Comparison of ENCODE assay signal across 12 mouse cellular contexts in genomic region chr11:6567951-6568350, GRCm38 (mm10). TPM values are rescaled to one million over a fixed set of nuclear protein-coding genes. Genes with fewer than 3 reads are reported as not detected.
DNase-seq lines count a peak whose midpoint lies in the region; ATAC-seq and TF ChIP-seq lines count a peak whose summit lies in the region.
"Had no signal": no experiment of that assay in that cellular context is flagged by ENCODE, and none has a peak within 500 bp of the region (broad histone marks: within the 10 kb centered on the region; RNA-seq: fewer than 3 reads in every experiment).

No protein-coding gene starts in this region.

- no peak for ATAC-seq in midbrain, embryonic 12.5 days (ENCODE audit: low FRiP score, low read depth)
- ATAC-seq in midbrain, embryonic 11.5 days (ENCODE audit: low FRiP score), result no peak
- no peak for ATAC-seq in hindbrain, embryonic 14.5 days (ENCODE audit: low FRiP score)
- 0 out of 2 replicates have a peak, but pooled peaks have one; percentile 14 for ATAC-seq in monocyte, adult 5-6 weeks (replicated peaks; ENCODE audit: insufficient number of reproducible peaks, low FRiP score, low TSS enrichment, poor library complexity, severe bottlenecking)
- ATAC-seq in kidney, embryonic 14.5 days (ENCODE audit: low FRiP score, low TSS enrichment), result no peak
- no peak for ATAC-seq in cerebellum, adult (ENCODE audit: insufficient number of reproducible peaks, low FRiP score, low TSS enrichment)

- H3K27me3 ChIP-seq in heart, adult 2 months (ENCODE audit: control insufficient read depth, insufficient read depth, low read length), result no peaks in the 10 kb centered on the region
- no peaks in the 10 kb centered on the region for H3K27me3 ChIP-seq in midbrain, embryonic 12.5 days
- H3K27me3 ChIP-seq in midbrain, embryonic 11.5 days (ENCODE audit: control insufficient read depth, insufficient read depth, low read length), result no peaks in the 10 kb centered on the region
- no peaks in the 10 kb centered on the region for H3K27me3 ChIP-seq in hindbrain, embryonic 14.5 days (ENCODE audit: control insufficient read depth, insufficient read depth, low read length)
- no peaks in the 10 kb centered on the region for H3K27me3 ChIP-seq in kidney, embryonic 14.5 days (ENCODE audit: control insufficient read depth, insufficient read depth, low read length)
- H3K27me3 ChIP-seq: embryonic facial prominence, embryonic 15.5 days had no signal

- H3K4me3 ChIP-seq in heart, adult 2 months, result no peak overlapping the region
- H3K4me3 ChIP-seq in midbrain, embryonic 12.5 days, result no peak overlapping the region
- H3K4me3 ChIP-seq in midbrain, embryonic 11.5 days (ENCODE audit: low read depth, low read length), result no peak overlapping the region
- H3K4me3 ChIP-seq in hindbrain, embryonic 14.5 days (replicated peaks; ENCODE audit: low read length), result no peak overlapping the region
- H3K4me3 ChIP-seq in kidney, embryonic 14.5 days (ENCODE audit: low read length), result no peak overlapping the region
- H3K4me3 ChIP-seq: embryonic facial prominence, embryonic 15.5 days; myocyte had no signal

- 45% methylated on average over 8 of the region's 8 CpGs for WGBS in heart, adult 2 months
- 87% methylated on average over 8 of the region's 8 CpGs for WGBS in midbrain, embryonic 12.5 days
- 86% methylated on average over 8 of the region's 8 CpGs for WGBS in midbrain, embryonic 11.5 days
- 87% methylated on average over 8 of the region's 8 CpGs for WGBS in hindbrain, embryonic 14.5 days
- WGBS in kidney, embryonic 14.5 days, result 88% methylated on average over 8 of the region's 8 CpGs

- TF ChIP-seq EP300 in heart, adult 2 months (IDR thresholded peaks at IDR 0.05; ENCODE audit: insufficient read depth, low read depth, low read length), result no peak

- peaks cover 4% of the 10 kb centered on the region; the same call in 1 of the 2 replicates for H3K36me3 ChIP-seq in heart, adult 2 months (ENCODE audit: control insufficient read depth, insufficient read depth, low read length)
- H3K36me3 ChIP-seq in midbrain, embryonic 12.5 days, result peaks cover 17% of the 10 kb centered on the region
- H3K36me3 ChIP-seq in midbrain, embryonic 11.5 days (ENCODE audit: control insufficient read depth, insufficient read depth, low read length), result 0 out of 2 replicates have a peak, but pooled peaks cover 2% of the 10 kb centered on the region
- H3K36me3 ChIP-seq in hindbrain, embryonic 14.5 days (replicated peaks; ENCODE audit: control insufficient read depth, insufficient read depth), result peaks cover 18% of the 10 kb centered on the region; the same call in 1 of the 2 replicates
- peaks cover 28% of the 10 kb centered on the region for H3K36me3 ChIP-seq in kidney, embryonic 14.5 days (ENCODE audit: control insufficient read depth, insufficient read depth, low read length)

- intact Hi-C loops in heart, adult 2 months (cut with DNase I), result no loop called here
- intact Hi-C loops in heart, postnatal 14 days (cut with DNase I), result no loop called here

- peaks cover 4% of the 10 kb centered on the region for H3K79me2 ChIP-seq in heart, adult 2 months (replicated peaks; ENCODE audit: control insufficient read depth, insufficient read depth, low read length)

- no peak for TF ChIP-seq CTCF in heart, adult 2 months (IDR thresholded peaks at IDR 0.05)

- H3K4me2 ChIP-seq in midbrain, embryonic 12.5 days (replicated peaks), result no peak overlapping the region
- no peak overlapping the region for H3K4me2 ChIP-seq in midbrain, embryonic 11.5 days
- H3K4me2 ChIP-seq in hindbrain, embryonic 14.5 days (replicated peaks), result no peak overlapping the region
- H3K4me2 ChIP-seq in kidney, embryonic 14.5 days (replicated peaks; ENCODE audit: low read depth, low read length), result no peak overlapping the region
- H3K4me2 ChIP-seq: embryonic facial prominence, embryonic 15.5 days had no signal

- no peak for DNase-seq in heart, adult 2 months
- no peak for DNase-seq in heart, postnatal 14 days
- DNase-seq in midbrain, embryonic 11.5 days (ENCODE audit: low spot score, missing footprints), result no peak
- DNase-seq in hindbrain, embryonic 14.5 days (ENCODE audit: low spot score), result no peak
- DNase-seq: B cell, adult 2 months; thymus, postnatal 25 days had no signal

- H3K9ac ChIP-seq in heart, adult 2 months (ENCODE audit: low read depth, low read length), result no peak overlapping the region
- no peak overlapping the region for H3K9ac ChIP-seq in midbrain, embryonic 12.5 days (replicated peaks)
- no peak overlapping the region for H3K9ac ChIP-seq in midbrain, embryonic 11.5 days (ENCODE audit: low read length)
- H3K9ac ChIP-seq in hindbrain, embryonic 14.5 days, result no peak overlapping the region; the same call in 1 of the 2 replicates
- H3K9ac ChIP-seq in kidney, embryonic 14.5 days (ENCODE audit: low read depth, low read length), result no peak overlapping the region
- H3K9ac ChIP-seq: embryonic facial prominence, embryonic 15.5 days had no signal

- TF ChIP-seq POLR2A in heart, adult 2 months (IDR thresholded peaks at IDR 0.05; ENCODE audit: insufficient read depth, low read depth, low read length), result no peak

- H3K27ac ChIP-seq in heart, adult 2 months, result peak overlapping the region; percentile 23; the same call in 1 of the 2 replicates
- H3K27ac ChIP-seq in midbrain, embryonic 12.5 days (replicated peaks), result 0 out of 2 replicates have a peak overlapping the region, but pooled peaks have one; percentile 56
- H3K27ac ChIP-seq in midbrain, embryonic 11.5 days (ENCODE audit: low read depth, low read length), result no peak overlapping the region
- peak overlapping the region; percentile 77 for H3K27ac ChIP-seq in hindbrain, embryonic 14.5 days
- H3K27ac ChIP-seq in kidney, embryonic 14.5 days (ENCODE audit: low read depth, low read length), result no peak overlapping the region
- H3K27ac ChIP-seq: embryonic facial prominence, embryonic 15.5 days had no signal

- no peaks in the 10 kb centered on the region for H3K9me3 ChIP-seq in midbrain, embryonic 12.5 days
- H3K9me3 ChIP-seq in midbrain, embryonic 11.5 days (ENCODE audit: control insufficient read depth, low read length), result no peaks in the 10 kb centered on the region
- H3K9me3 ChIP-seq in hindbrain, embryonic 14.5 days (ENCODE audit: control insufficient read depth, low read length), result no peaks in the 10 kb centered on the region
- no peaks in the 10 kb centered on the region for H3K9me3 ChIP-seq in kidney, embryonic 14.5 days (ENCODE audit: control insufficient read depth, low read length)
- H3K9me3 ChIP-seq: embryonic facial prominence, embryonic 15.5 days had no signal

- H3K4me1 ChIP-seq in heart, adult 2 months (ENCODE audit: control insufficient read depth, insufficient read depth, low read length), result peaks cover 12% of the 10 kb centered on the region
- H3K4me1 ChIP-seq in midbrain, embryonic 12.5 days, result peaks cover 13% of the 10 kb centered on the region
- H3K4me1 ChIP-seq in midbrain, embryonic 11.5 days (ENCODE audit: control insufficient read depth, insufficient read depth, low read length), result peaks cover 2% of the 10 kb centered on the region; the same call in 1 of the 2 replicates
- H3K4me1 ChIP-seq in hindbrain, embryonic 14.5 days (replicated peaks; ENCODE audit: control insufficient read depth, insufficient read depth, low read length), result peaks cover 20% of the 10 kb centered on the region
- no peaks in the 10 kb centered on the region for H3K4me1 ChIP-seq in kidney, embryonic 14.5 days (ENCODE audit: control insufficient read depth, insufficient read depth, low read length)

RNA-seq across cellular contexts. Expression of gene Ccm2, which starts 21.3 kb away (rescaled TPM):
- total RNA-seq in heart, adult 2 months (2021), result 10 to 100 TPM; 25.6 to 28.5 TPM
- 47.8 and 54.1 TPM in 2 replicates for polyA plus RNA-seq in heart, adult 2 months (2012; rRNA removed)
- total RNA-seq in heart, postnatal 14 days (2021), result 10 to 100 TPM; 22.8 to 32.9 TPM
- polyA plus RNA-seq in midbrain, embryonic 12.5 days (2016; fragmentation: Nextera tagmentation; extraction: Ambion mirVana), result 87.5 and 88.6 TPM in 2 replicates
- polyA plus RNA-seq in midbrain, embryonic 11.5 days (2014; fragmentation: Nextera tagmentation; extraction: Ambion mirVana), result 72.8 and 81.6 TPM in 2 replicates
- polyA plus RNA-seq in hindbrain, embryonic 14.5 days (2014; fragmentation: Nextera tagmentation; extraction: Ambion mirVana), result 89.0 and 89.4 TPM in 2 replicates
- total RNA-seq in monocyte, adult 5-6 weeks (2017), result 148 to 199 TPM (median 172 TPM) in 3 replicates
- polyA plus RNA-seq in kidney, embryonic 14.5 days (2014; fragmentation: Nextera tagmentation; extraction: Ambion mirVana), result 86.4 and 94.4 TPM in 2 replicates

RNA-seq across cellular contexts. Expression of gene Nacad, which starts 37.9 kb away (rescaled TPM):
- under 1 TPM; 0.23 to 0.52 TPM for total RNA-seq in heart, adult 2 months (2021)
- polyA plus RNA-seq in heart, adult 2 months (2012; rRNA removed), result 0.67 and 1.4 TPM in 2 replicates
- under 1 TPM; 0.62 to 0.73 TPM for total RNA-seq in heart, postnatal 14 days (2021)
- polyA plus RNA-seq in midbrain, embryonic 12.5 days (2016; fragmentation: Nextera tagmentation; extraction: Ambion mirVana), result 83.4 and 88.5 TPM in 2 replicates
- polyA plus RNA-seq in midbrain, embryonic 11.5 days (2014; fragmentation: Nextera tagmentation; extraction: Ambion mirVana), result 37.1 and 38.4 TPM in 2 replicates
- 75.2 and 75.9 TPM in 2 replicates for polyA plus RNA-seq in hindbrain, embryonic 14.5 days (2014; fragmentation: Nextera tagmentation; extraction: Ambion mirVana)
- 0.78 to 2.7 TPM (median 0.85 TPM) in 3 replicates for total RNA-seq in monocyte, adult 5-6 weeks (2017)
- polyA plus RNA-seq in kidney, embryonic 14.5 days (2014; fragmentation: Nextera tagmentation; extraction: Ambion mirVana), result 0.77 and 0.86 TPM in 2 replicates

RNA-seq across cellular contexts. Expression of gene Myo1g, which starts 47.2 kb away (rescaled TPM):
- total RNA-seq in heart, adult 2 months (2021), result 1 to 10 TPM; 1.4 TPM
- polyA plus RNA-seq in heart, adult 2 months (2012; rRNA removed), result 4.1 and 7.2 TPM in 2 replicates
- total RNA-seq in heart, postnatal 14 days (2021), result 1 to 10 TPM; 1.9 to 3.2 TPM
- polyA plus RNA-seq in midbrain, embryonic 12.5 days (2016; fragmentation: Nextera tagmentation; extraction: Ambion mirVana), result 0.31 and 0.47 TPM in 2 replicates
- polyA plus RNA-seq in midbrain, embryonic 11.5 days (2014; fragmentation: Nextera tagmentation; extraction: Ambion mirVana), result 0.46 and 0.92 TPM in 2 replicates
- 0.31 and 0.74 TPM in 2 replicates for polyA plus RNA-seq in hindbrain, embryonic 14.5 days (2014; fragmentation: Nextera tagmentation; extraction: Ambion mirVana)
- 572 to 636 TPM (median 611 TPM) in 3 replicates for total RNA-seq in monocyte, adult 5-6 weeks (2017)
- polyA plus RNA-seq in kidney, embryonic 14.5 days (2014; fragmentation: Nextera tagmentation; extraction: Ambion mirVana), result 0.57 and 0.60 TPM in 2 replicates

RNA-seq across cellular contexts. Expression of gene Tbrg4, which starts 57.9 kb away (rescaled TPM):
- 10 to 100 TPM; 85.1 to 95.8 TPM for total RNA-seq in heart, adult 2 months (2021)
- 110 and 131 TPM in 2 replicates for polyA plus RNA-seq in heart, adult 2 months (2012; rRNA removed)
- total RNA-seq in heart, postnatal 14 days (2021), result 100 to 1,000 TPM; 100 to 106 TPM
- 42.9 and 46.1 TPM in 2 replicates for polyA plus RNA-seq in midbrain, embryonic 12.5 days (2016; fragmentation: Nextera tagmentation; extraction: Ambion mirVana)
- 35.5 and 38.3 TPM in 2 replicates for polyA plus RNA-seq in midbrain, embryonic 11.5 days (2014; fragmentation: Nextera tagmentation; extraction: Ambion mirVana)
- 25.7 and 26.5 TPM in 2 replicates for polyA plus RNA-seq in hindbrain, embryonic 14.5 days (2014; fragmentation: Nextera tagmentation; extraction: Ambion mirVana)
- 14.7 to 21.2 TPM (median 15.2 TPM) in 3 replicates for total RNA-seq in monocyte, adult 5-6 weeks (2017)
- polyA plus RNA-seq in kidney, embryonic 14.5 days (2014; fragmentation: Nextera tagmentation; extraction: Ambion mirVana), result 30.6 and 48.9 TPM in 2 replicates

Comparison
In these comparisons a context has a peak if more than half of its experiments do, and no peak if none do; other contexts are left out.
1. H3K27ac ChIP-seq: peak in heart, adult 2 months (single experiment), midbrain, embryonic 12.5 days (single experiment) and hindbrain, embryonic 14.5 days (single experiment); none in midbrain, embryonic 11.5 days (single experiment) and kidney, embryonic 14.5 days (single experiment).
2. RNA of gene Nacad, which starts 37.9 kb away (polyA plus RNA-seq): 83.4 to 88.5 TPM in midbrain, embryonic 12.5 days, 75.2 to 75.9 TPM in hindbrain, embryonic 14.5 days and 37.1 to 38.4 TPM in midbrain, embryonic 11.5 days; 0.67 to 1.4 TPM in heart, adult 2 months and 0.77 to 0.86 TPM in kidney, embryonic 14.5 days; every median in the first group is over 10 times any median in the second.